Mouse (Mus musculus) skeletal muscle tissue, adult 2 months (tissue): ENCODE measurements around the gene Gmnn.
"Not testable (repeated sequence)": the region's sequence is repeated elsewhere in the genome, so short reads cannot be mapped to it uniquely, and the experiment has no call there.

Experiments used
- DNase-seq: peaks from one replicate; pipeline ENCODE4 v3.0.0-alpha.2; 2012; ENCODE audit warnings: low read depth, low spot score

Gmnn gene

GRCm38 (mm10) chr13:24761403-24762227 lies at the start of gene Gmnn:
TSS of gene Gmnn (minus strand) at chr13:24761923.
- peak; percentile 79 for DNase-seq

GRCm38 (mm10) chr13:24806079-24806478 lies 44.4 kb upstream of the Gmnn start:
- no peak for DNase-seq

- no peak for DNase-seq
Measured at GRCm38 (mm10) chr13:24803196-24803595, 41.5 kb upstream of the Gmnn start.

- no peak for DNase-seq
Measured at GRCm38 (mm10) chr13:24802131-24802691, 40.5 kb upstream of the Gmnn start.

- DNase-seq = no peak
Measured at GRCm38 (mm10) chr13:24801308-24801921, 39.7 kb upstream of the Gmnn start, which contains the start of gene BC005537. TSS of gene BC005537 (plus strand) at chr13:24801657.

GRCm38 (mm10) chr13:24800674-24801307 lies 39.1 kb upstream of the Gmnn start:
- peak; percentile 99 for DNase-seq

- DNase-seq = peak; percentile 56
Measured at GRCm38 (mm10) chr13:24799925-24800673, 38.4 kb upstream of the Gmnn start.

- DNase-seq = no peak
Measured at GRCm38 (mm10) chr13:24799378-24799777, 37.7 kb upstream of the Gmnn start.

- DNase-seq = no peak
Measured at GRCm38 (mm10) chr13:24798686-24799085, 37.0 kb upstream of the Gmnn start.

- peak; percentile 53 for DNase-seq
Measured at GRCm38 (mm10) chr13:24792411-24793045, 30.8 kb upstream of the Gmnn start.

GRCm38 (mm10) chr13:24791349-24791748 lies 29.6 kb upstream of the Gmnn start:
- DNase-seq = peak; percentile 72

- DNase-seq = no peak
Measured at GRCm38 (mm10) chr13:24787477-24787876, 25.8 kb upstream of the Gmnn start.

- DNase-seq = no peak
Measured at GRCm38 (mm10) chr13:24786014-24786490, 24.3 kb upstream of the Gmnn start.

- no peak for DNase-seq
Measured at GRCm38 (mm10) chr13:24781916-24782315, 20.2 kb upstream of the Gmnn start.

GRCm38 (mm10) chr13:24778706-24779380 lies 17.1 kb upstream of the Gmnn start:
- DNase-seq = no peak

- no peak for DNase-seq
Measured at GRCm38 (mm10) chr13:24778026-24778425, 16.3 kb upstream of the Gmnn start.

- peak; percentile 39 for DNase-seq
Measured at GRCm38 (mm10) chr13:24776146-24776844, 14.6 kb upstream of the Gmnn start.

GRCm38 (mm10) chr13:24771482-24771881 lies 9.8 kb upstream of the Gmnn start:
- not testable (repeated sequence) for DNase-seq

- DNase-seq = not testable (repeated sequence)
Measured at GRCm38 (mm10) chr13:24767809-24768208, 6.1 kb upstream of the Gmnn start.

- no peak for DNase-seq
Measured at GRCm38 (mm10) chr13:24762254-24762653, 531 bp upstream of the Gmnn start.
